Mouse (Mus musculus): Measurements from ENCODE around the gene Cdh20.

DNA sequence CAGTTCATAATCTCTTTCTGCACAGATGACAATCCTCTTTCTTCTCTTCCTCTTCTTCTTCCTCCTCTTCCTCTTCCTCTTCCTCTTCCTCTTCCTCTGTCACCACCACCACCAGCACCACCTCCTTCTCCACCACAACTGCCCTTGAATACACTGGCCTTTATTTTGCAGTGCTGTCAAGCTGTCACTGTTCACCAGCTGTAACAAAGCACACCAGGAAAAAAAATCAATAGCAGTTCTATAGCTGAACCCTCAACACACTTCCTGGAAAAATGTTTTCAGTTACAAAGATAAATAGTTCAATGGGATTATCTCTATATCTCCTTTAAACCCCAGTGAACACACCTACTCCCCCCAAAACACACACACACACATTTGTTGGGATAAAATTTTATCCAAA, 224.1 kb downstream of the Cdh20 start:
- TF ChIP-seq POLR2A (IDR thresholded peaks at IDR 0.05; ENCODE audit: low read depth, low read length), result no peak
- no peak for TF ChIP-seq CTCF (IDR thresholded peaks at IDR 0.05; ENCODE audit: borderline replicate concordance, insufficient read depth, low read length)

Data from embryonic fibroblast, embryonic 13.5 days (primary cell).